Comparison of ENCODE assay signal across 27 mouse cellular contexts in genomic region chrX:74233196-74233595, GRCm38 (mm10).
"Had no signal": no experiment of that assay in that cellular context is flagged by ENCODE, and none has a peak within 500 bp of the region (broad histone marks: within the 10 kb centered on the region; RNA-seq: fewer than 3 reads in every experiment).

No protein-coding gene starts in this region.

- DNase-seq: cerebellum, adult 2 months; cerebellum, adult 8-10 months; cerebellum, adult 9-10 months; cerebellum, adult 9-11 months; cerebellum, postnatal 10 days; cerebellum, postnatal 14 days; cerebellum, postnatal 25 days; cerebellum, postnatal 36 days; embryo, embryonic 11 days; forebrain, postnatal 0 days; gastrocnemius, adult 2 months; gastrocnemius, postnatal 10 days; gastrocnemius, postnatal 14 days; gastrocnemius, postnatal 25 days; gastrocnemius, postnatal 36 days; heart, adult 2 months had no signal

- H3K4me1 ChIP-seq: embryonic facial prominence, embryonic 10.5 days; embryonic facial prominence, embryonic 12.5 days; embryonic facial prominence, embryonic 13.5 days; embryonic facial prominence, embryonic 15.5 days; forebrain, embryonic 10.5 days; forebrain, embryonic 12.5 days; forebrain, embryonic 13.5 days; forebrain, embryonic 15.5 days had no signal

- H3K4me3 ChIP-seq: embryonic facial prominence, embryonic 10.5 days; embryonic facial prominence, embryonic 12.5 days; embryonic facial prominence, embryonic 13.5 days; embryonic facial prominence, embryonic 15.5 days; erythroblast, embryonic 14.5 days; forebrain, embryonic 10.5 days; forebrain, embryonic 12.5 days; forebrain, embryonic 13.5 days; forebrain, embryonic 15.5 days; gastrocnemius, adult 2 months; heart, adult 2 months had no signal

- H3K9ac ChIP-seq: embryonic facial prominence, embryonic 12.5 days; embryonic facial prominence, embryonic 13.5 days; embryonic facial prominence, embryonic 15.5 days; forebrain, embryonic 12.5 days; forebrain, embryonic 13.5 days; forebrain, embryonic 15.5 days; forebrain, postnatal 0 days had no signal

- H3K9me3 ChIP-seq: embryonic facial prominence, embryonic 10.5 days; embryonic facial prominence, embryonic 12.5 days; embryonic facial prominence, embryonic 13.5 days; embryonic facial prominence, embryonic 15.5 days; forebrain, embryonic 10.5 days; forebrain, embryonic 12.5 days; forebrain, embryonic 13.5 days; forebrain, embryonic 15.5 days had no signal

- H3K27ac ChIP-seq: embryonic facial prominence, embryonic 10.5 days; embryonic facial prominence, embryonic 12.5 days; embryonic facial prominence, embryonic 13.5 days; embryonic facial prominence, embryonic 15.5 days; forebrain, embryonic 10.5 days; forebrain, embryonic 12.5 days; forebrain, embryonic 13.5 days; forebrain, embryonic 15.5 days; gastrocnemius, adult 2 months; heart, adult 2 months had no signal

- H3K27me3 ChIP-seq: embryonic facial prominence, embryonic 12.5 days; embryonic facial prominence, embryonic 13.5 days; embryonic facial prominence, embryonic 15.5 days; forebrain, embryonic 12.5 days; forebrain, embryonic 13.5 days; forebrain, embryonic 15.5 days had no signal

- H3K4me2 ChIP-seq: embryonic facial prominence, embryonic 12.5 days; embryonic facial prominence, embryonic 13.5 days; embryonic facial prominence, embryonic 15.5 days; forebrain, embryonic 12.5 days; forebrain, embryonic 13.5 days; forebrain, embryonic 15.5 days had no signal

- ATAC-seq: forebrain, embryonic 13.5 days; forebrain, embryonic 14.5 days; forebrain, embryonic 15.5 days; forebrain, embryonic 16.5 days; forebrain, postnatal 0 days had no signal
